Mouse (Mus musculus) ES-E14 (cell line): ENCODE measurements around the gene Cnep1r1. TPM values are rescaled to one million over a fixed set of nuclear protein-coding genes. Genes with fewer than 3 reads are reported as not detected.

ENCODE experiments used
- DNase-seq: peaks from one replicate; pipeline ENCODE4 v3.0.0-alpha.2; 2013; ENCODE audit warnings: low read depth, low spot score
- H3K27ac ChIP-seq: 2 replicates; pipeline ENCODE4 v1.5.1; 2012; ENCODE audit warnings: low read depth, mild to moderate bottlenecking, low read length, moderate library complexity, mixed read lengths; ENCODE audit not compliant: poor library complexity, insufficient read depth, severe bottlenecking
- H3K36me3 ChIP-seq: 2 replicates; pipeline ENCODE4 v1.6.1; 2012; ENCODE audit warnings: mild to moderate bottlenecking, low read length, moderate library complexity, mixed read lengths; ENCODE audit not compliant: control insufficient read depth, poor library complexity, insufficient read depth, severe bottlenecking
- H3K4me1 ChIP-seq, 2 experiments: fragments of 150-350 bp in 1 of 2; sonication (generic) in 1 of 2; 2 replicates each; pipeline ENCODE4 v1.6.1; 2012; ENCODE audit warnings: low read length in 2 of 2, mild to moderate bottlenecking in 1 of 2, mixed read lengths in 1 of 2; ENCODE audit not compliant: control insufficient read depth in 2 of 2, insufficient read depth in 2 of 2, poor library complexity in 1 of 2
- H3K4me3 ChIP-seq, 2 experiments: fragments of 150-350 bp in 1 of 2; sonication (generic) in 1 of 2; 2 replicates each; pipeline ENCODE4 v1.5.1; 2012; ENCODE audit warnings: low read length in 2 of 2, low read depth in 1 of 2, mild to moderate bottlenecking in 1 of 2, mixed read lengths in 1 of 2; ENCODE audit not compliant: insufficient read depth in 1 of 2, poor library complexity in 1 of 2, severe bottlenecking in 1 of 2
- H3K9ac ChIP-seq: 2 replicates; pipeline ENCODE4 v1.6.1; 2012; ENCODE audit warnings: low read depth, mild to moderate bottlenecking, low read length, mixed read lengths; ENCODE audit not compliant: poor library complexity, insufficient read depth, severe bottlenecking
- H3K9me3 ChIP-seq: fragments of 150-350 bp; sonication (generic); 2 replicates; pipeline ENCODE4 v1.6.1; 2012; ENCODE audit warnings: low read depth, mild to moderate bottlenecking, low read length; ENCODE audit not compliant: control insufficient read depth, insufficient read depth
- CHD2 ChIP-seq: IDR thresholded peaks from 2 replicates; pipeline ENCODE4 v1.6.1; 2014; ENCODE audit warnings: mild to moderate bottlenecking, low read depth, low read length, inconsistent platforms
- HCFC1 ChIP-seq: IDR thresholded peaks from 2 replicates; pipeline ENCODE4 v1.6.1; 2012; ENCODE audit warnings: low read length, inconsistent platforms, borderline replicate concordance; ENCODE audit not compliant: insufficient read depth
- MAFK ChIP-seq: IDR thresholded peaks from 2 replicates; pipeline ENCODE4 v1.6.1; 2014; ENCODE audit warnings: mild to moderate bottlenecking, low read depth, low read length, inconsistent platforms; ENCODE audit not compliant: insufficient read depth
- ZC3H11A ChIP-seq: IDR thresholded peaks from 2 replicates; pipeline ENCODE4 v1.6.1; 2012; ENCODE audit warnings: low read depth, mild to moderate bottlenecking, inconsistent platforms, low read length, borderline replicate concordance
- ZNF384 ChIP-seq: IDR thresholded peaks from 2 replicates; pipeline ENCODE4 v1.6.1; 2012; ENCODE audit warnings: low read depth, low read length, inconsistent platforms
- in situ Hi-C, 2 experiments: fragments of 600-800 bp; cut with MboI; formaldehyde crosslinking; loops; one replicate each; pipeline ENCODE4 v1.15.1; 2025; ENCODE audit warnings: low sequenced_read_pairs in 2 of 2, inconsistent platforms in 1 of 2; ENCODE audit not compliant: unreplicated experiment in 2 of 2
- total RNA-seq: library from RNA; depleted of rRNA; stranded (reverse); fragments of 300-350 nt; gene quantifications from 2 replicates; pipeline ENCODE4 v1.2.3, GENCODE M21; 2012

Cnep1r1 gene
- total RNA-seq, 1 experiment = 23.7 TPM

DNA sequence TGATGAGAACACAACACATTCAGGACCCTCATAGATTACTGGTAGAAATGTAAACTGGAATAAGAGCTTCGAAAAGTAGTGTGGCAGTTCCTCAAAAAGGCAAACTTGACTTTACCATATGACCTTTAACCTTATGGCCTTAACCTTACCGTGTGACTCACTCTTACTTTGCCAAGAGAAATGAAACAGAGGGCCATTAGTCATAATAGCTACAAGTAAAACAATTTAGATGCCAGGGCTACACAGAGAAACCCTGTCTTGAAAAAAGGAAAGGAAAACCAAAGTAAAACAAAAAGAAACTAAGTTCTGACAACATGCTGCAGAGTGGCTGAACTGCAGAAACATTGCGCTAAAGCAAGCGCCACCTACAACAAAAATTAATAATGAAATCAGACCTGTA lies 19.7 kb upstream of the Cnep1r1 start:
- no peak for TF ChIP-seq ZNF384
- no peak for TF ChIP-seq MAFK
- no peak for TF ChIP-seq HCFC1
- no peak for TF ChIP-seq CHD2
- TF ChIP-seq ZC3H11A = no peak
- Histone ChIP-seq H3K4me1 (no peaks in the 10 kb centered on the region), H3K36me3 (no peaks in the 10 kb centered on the region), H3K9me3 (no peaks in the 10 kb centered on the region), H3K27ac (no peak overlapping the region), H3K4me3 (no peak overlapping the region), H3K9ac (no peak overlapping the region)
- no peak for DNase-seq
- in situ Hi-C loops = no loop called here

DNA sequence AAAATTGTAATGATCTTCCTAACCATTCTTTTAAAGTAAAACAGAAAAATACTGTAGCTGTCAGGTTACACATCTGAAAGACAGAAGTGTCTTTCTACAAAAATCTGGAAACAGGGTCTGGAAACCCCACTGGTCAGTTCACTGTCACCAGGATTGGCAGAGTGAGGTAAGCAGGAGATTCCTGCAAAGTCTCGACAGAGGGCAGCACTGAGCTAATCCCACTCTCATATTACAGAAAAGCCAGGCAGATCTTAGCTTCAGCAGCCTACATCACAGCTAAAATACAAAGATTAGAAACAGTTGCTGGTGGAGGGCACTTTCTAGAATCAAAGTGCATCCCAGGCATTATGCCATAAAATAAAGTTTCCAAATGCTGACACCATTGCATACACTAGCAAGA lies 19.0 kb upstream of the Cnep1r1 start:
- in situ Hi-C loops = no loop called here
- DNase-seq = peak; percentile 55
- TF ChIP-seq MAFK = no peak
- TF ChIP-seq ZC3H11A = no peak
- no peak for TF ChIP-seq ZNF384
- TF ChIP-seq HCFC1 = no peak
- TF ChIP-seq CHD2 = no peak

DNA sequence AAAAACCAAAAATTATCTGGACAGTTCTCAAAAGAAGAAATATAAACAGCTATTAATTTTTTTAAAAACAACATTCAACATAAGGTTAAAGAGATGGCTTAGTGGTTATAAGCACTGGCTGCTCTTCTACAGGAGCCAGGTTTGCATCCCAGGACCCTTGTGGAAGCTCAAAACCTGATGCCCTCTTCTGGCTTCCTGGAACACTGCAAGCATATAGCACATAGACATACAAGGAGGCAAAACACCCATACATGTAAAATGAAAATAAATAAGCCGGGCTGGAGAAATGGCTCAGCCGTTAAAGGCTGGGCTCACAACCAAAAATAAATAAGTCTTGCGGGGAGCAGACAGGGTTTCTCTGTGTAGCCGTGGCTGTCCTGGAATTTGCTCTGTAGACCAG lies 9.3 kb upstream of the Cnep1r1 start:
- TF ChIP-seq ZNF384 = no peak
- no peak for TF ChIP-seq HCFC1
- TF ChIP-seq MAFK = no peak
- TF ChIP-seq CHD2 = no peak
- no peak for TF ChIP-seq ZC3H11A

More for the DNA sequence above, 19.0 kb upstream of the Cnep1r1 start:
- no peak overlapping the region for H3K9ac ChIP-seq
- H3K36me3 ChIP-seq = no peaks in the 10 kb centered on the region
- no peaks in the 10 kb centered on the region for H3K9me3 ChIP-seq
- no peaks in the 10 kb centered on the region for H3K4me1 ChIP-seq
- no peak overlapping the region for H3K27ac ChIP-seq
- H3K4me3 ChIP-seq = no peak overlapping the region

DNA sequence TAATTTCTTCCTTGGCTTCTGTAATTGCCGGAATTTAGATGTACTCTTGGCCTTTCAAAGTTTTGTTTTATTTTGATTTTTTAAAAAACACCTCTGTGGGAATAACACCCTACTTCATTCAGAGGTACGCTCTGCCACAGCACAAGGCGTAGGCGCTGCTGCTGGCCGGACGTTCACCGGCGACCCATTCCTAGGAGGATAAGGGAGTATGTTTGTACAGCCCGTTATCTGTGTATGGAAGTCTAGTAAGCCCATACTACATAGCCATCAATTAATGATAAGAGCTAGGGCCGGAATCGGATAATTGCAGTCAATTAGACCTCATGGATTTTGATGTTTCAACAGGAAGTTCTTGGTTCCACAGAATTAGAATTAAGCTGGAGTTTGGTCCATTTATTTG lies 507 bp downstream of the Cnep1r1 start:
- no peak for TF ChIP-seq MAFK
- no peak for TF ChIP-seq ZNF384
- no peak for TF ChIP-seq ZC3H11A
- H3K4me1 ChIP-seq = peaks cover 0 to 2% of the 10 kb centered on the region in 2 experiments; a peak in 3 of 4 replicates
- peaks cover 6% of the 10 kb centered on the region for H3K36me3 ChIP-seq
- H3K4me3 ChIP-seq = peak overlapping the region; percentile 92 to 99
- peak overlapping the region; percentile 97 for H3K9ac ChIP-seq
- DNase-seq = no peak
- in situ Hi-C loops = no loop called here
- no peaks in the 10 kb centered on the region for H3K9me3 ChIP-seq
- no peak overlapping the region for H3K27ac ChIP-seq

More for the DNA sequence above, 9.3 kb upstream of the Cnep1r1 start:
- DNase-seq = peak; percentile 7
- no peaks in the 10 kb centered on the region for H3K36me3 ChIP-seq
- no peak overlapping the region for H3K9ac ChIP-seq
- H3K4me1 ChIP-seq = no peaks in the 10 kb centered on the region
- in situ Hi-C loops = no loop called here
- no peak overlapping the region for H3K27ac ChIP-seq
- no peaks in the 10 kb centered on the region for H3K9me3 ChIP-seq
- no peak overlapping the region for H3K4me3 ChIP-seq

DNA sequence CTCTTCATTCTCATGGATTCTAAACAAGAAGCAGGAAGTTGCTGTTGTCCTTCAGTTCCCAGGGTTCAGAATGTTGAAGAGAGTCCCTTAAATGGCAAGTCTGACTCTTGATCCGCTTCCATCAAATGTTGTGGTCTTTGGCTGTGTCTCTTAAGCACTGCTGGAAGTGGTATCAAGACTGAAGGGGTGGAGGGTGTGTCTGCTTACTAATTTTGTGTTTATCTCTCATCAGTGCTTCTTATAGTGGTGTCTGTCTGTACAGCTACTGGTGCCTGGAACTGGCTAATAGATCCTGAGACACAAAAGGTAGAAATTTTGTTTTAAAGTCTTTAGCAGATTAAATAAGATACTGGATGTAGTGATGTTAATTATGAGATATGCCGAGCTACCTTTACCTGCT lies 6.3 kb downstream of the Cnep1r1 start:
- DNase-seq = no peak
- TF ChIP-seq MAFK (no peak), HCFC1 (no peak), ZC3H11A (no peak), ZNF384 (no peak), CHD2 (no peak)
- peaks cover 9% of the 10 kb centered on the region for H3K36me3 ChIP-seq
- in situ Hi-C loops = no loop called here
- H3K9ac ChIP-seq = no peak overlapping the region
- no peak overlapping the region for H3K4me3 ChIP-seq
- no peaks in the 10 kb centered on the region; a peak in 1 of 4 replicates for H3K4me1 ChIP-seq
- H3K27ac ChIP-seq = no peak overlapping the region
- no peaks in the 10 kb centered on the region for H3K9me3 ChIP-seq
